In genomic region chr4:120323198-120323597, GRCm38 (mm10) we compare ENCODE assay signal across 8 mouse cellular contexts. TPM values are rescaled to one million over a fixed set of nuclear protein-coding genes. Genes with fewer than 3 reads are reported as not detected.
DNase-seq lines count a peak whose midpoint lies in the region; ATAC-seq lines count a peak whose summit lies in the region.

No protein-coding gene starts in this region.

- ATAC-seq in common myeloid progenitor, adult 5-6 weeks (replicated peaks; ENCODE audit: low read depth, poor library complexity, severe bottlenecking), result 0 out of 2 replicates have a peak, but pooled peaks have one; percentile 52
- no peak for ATAC-seq in inflammation-experienced regulatory T-cells, adult 6 months

- peak; percentile 63 for DNase-seq in gastrocnemius, adult 18-20 months (ENCODE audit: low spot score)
- no peak for DNase-seq in gastrocnemius, postnatal 25 days
- peak; percentile 34 for DNase-seq in 3T3-L1 (ENCODE audit: low read depth, low spot score)
- DNase-seq in R1 (ENCODE audit: low read depth, low spot score), result peak; percentile 57
- peak; percentile 63 to 66 for DNase-seq in kidney, postnatal 4 days
- peak; percentile 74 for DNase-seq in lung, postnatal 14 days

RNA-seq across cellular contexts. Expression of gene Foxo6, which starts 36.0 kb away (rescaled TPM):
- total RNA-seq in gastrocnemius, adult 18-20 months (2021), result 1 to 10 TPM; 4.4 to 6.6 TPM
- 1 to 10 TPM; 7.0 to 8.9 TPM for total RNA-seq in gastrocnemius, postnatal 25 days (2021)
- not detected in 2 replicates for total RNA-seq in common myeloid progenitor, adult 5-6 weeks (2017)
- polyA plus RNA-seq in inflammation-experienced regulatory T-cells, adult 6 months (2017; shearing (Covaris generic)), result not detected
